Mouse (Mus musculus) kidney, postnatal 4 days (tissue): ENCODE measurements around the gene Bnip2.

Experiments
- DNase-seq, 2 experiments: peaks; one replicate each; pipeline ENCODE4 v3.0.0; 2021; ENCODE audit warnings: mixed read lengths in 2 of 2

The Bnip2 gene

GRCm38 (mm10) chr9:69989303-69990121 is at the start of gene Bnip2:
Bnip2 (plus strand) TSS chr9:69989466.
- DNase-seq: peak; percentile 98 to 99

- no peak for DNase-seq
These were observed 48.3 kb upstream of the Bnip2 start for GRCm38 (mm10) chr9:69940839-69941490.

GRCm38 (mm10) chr9:69941556-69941955 is 47.7 kb upstream of the Bnip2 start:
- no peak for DNase-seq

GRCm38 (mm10) chr9:69948964-69949363 is 40.3 kb upstream of the Bnip2 start:
- peak; percentile 66 to 72 for DNase-seq

GRCm38 (mm10) chr9:69949641-69950040 is 39.6 kb upstream of the Bnip2 start:
- no peak for DNase-seq

- DNase-seq: no peak
These were observed 28.3 kb upstream of the Bnip2 start for GRCm38 (mm10) chr9:69961007-69961406.

GRCm38 (mm10) chr9:69964370-69964769 is 24.9 kb upstream of the Bnip2 start:
- DNase-seq: no peak

GRCm38 (mm10) chr9:69985526-69985925 is 3.7 kb upstream of the Bnip2 start:
- DNase-seq: no peak

- no peak for DNase-seq
These were observed 3.2 kb upstream of the Bnip2 start for GRCm38 (mm10) chr9:69986063-69986462.

GRCm38 (mm10) chr9:69986571-69986970 is 2.7 kb upstream of the Bnip2 start:
- DNase-seq: no peak

GRCm38 (mm10) chr9:69987579-69987978 is 1.7 kb upstream of the Bnip2 start:
- peak; percentile 79 to 81 for DNase-seq

GRCm38 (mm10) chr9:69988706-69989302 is 462 bp upstream of the Bnip2 start:
- DNase-seq: no peak

GRCm38 (mm10) chr9:69990346-69990745 is 1.1 kb downstream of the Bnip2 start:
- peak in 1 of 2 experiments; percentile 24 for DNase-seq

- peak in 1 of 2 experiments; percentile 18 for DNase-seq
These were observed 3.6 kb downstream of the Bnip2 start for GRCm38 (mm10) chr9:69992841-69993277.

- DNase-seq: no peak
These were observed 4.2 kb downstream of the Bnip2 start for GRCm38 (mm10) chr9:69993479-69993878.

GRCm38 (mm10) chr9:69994547-69994946 is 5.3 kb downstream of the Bnip2 start:
- no peak for DNase-seq

GRCm38 (mm10) chr9:69999318-69999717 is 10.1 kb downstream of the Bnip2 start:
- DNase-seq: no peak

- no peak for DNase-seq
These were observed 14.2 kb downstream of the Bnip2 start for GRCm38 (mm10) chr9:70003516-70003915.

GRCm38 (mm10) chr9:70006984-70007383 is 17.7 kb downstream of the Bnip2 start:
- DNase-seq: no peak

- no peak for DNase-seq
These were observed 18.4 kb downstream of the Bnip2 start for GRCm38 (mm10) chr9:70007506-70008248.

GRCm38 (mm10) chr9:70009754-70010304 is 20.6 kb downstream of the Bnip2 start:
- DNase-seq: no peak

- no peak for DNase-seq
These were observed 21.7 kb downstream of the Bnip2 start for GRCm38 (mm10) chr9:70010781-70011473.
